Mouse (Mus musculus): ENCODE data around the gene Qrich2. TPM values are rescaled to one million over a fixed set of nuclear protein-coding genes. Genes with fewer than 3 reads are reported as not detected.
"Not testable (repeated sequence)": the region's sequence is repeated elsewhere in the genome, so short reads cannot be mapped to it uniquely, and the experiment has no call there.

The Qrich2 gene
- polyA plus RNA-seq, 1 experiment from 2014 or later, result not detected

GRCm38 (mm10) chr11:116493191-116493590 lies 27.1 kb upstream of the Qrich2 start:
- ATAC-seq (ENCODE audit: insufficient number of reproducible peaks, insufficient read depth, low FRiP score, low read depth), result no peak
- no peak overlapping the region for H3K27ac ChIP-seq (ENCODE audit: low read length)
- H3K36me3 ChIP-seq (ENCODE audit: control insufficient read depth, insufficient read depth, low read length), result no peaks in the 10 kb centered on the region
- no peak overlapping the region for H3K9ac ChIP-seq (replicated peaks; ENCODE audit: low read depth, low read length)
- no peaks in the 10 kb centered on the region for H3K27me3 ChIP-seq (ENCODE audit: control insufficient read depth, insufficient read depth, low read length)
- H3K4me3 ChIP-seq (ENCODE audit: low read depth, low read length), result no peak overlapping the region
- 71% methylated on average over 5 of the region's 5 CpGs for WGBS
- peaks cover 17% of the 10 kb centered on the region; the same call in 1 of the 2 replicates for H3K4me1 ChIP-seq (ENCODE audit: control insufficient read depth, insufficient read depth, low read length)
- H3K4me2 ChIP-seq (replicated peaks; ENCODE audit: low read depth, low read length), result no peak overlapping the region
- no peaks in the 10 kb centered on the region for H3K9me3 ChIP-seq (ENCODE audit: control insufficient read depth, low read depth, low read length)

DNA sequence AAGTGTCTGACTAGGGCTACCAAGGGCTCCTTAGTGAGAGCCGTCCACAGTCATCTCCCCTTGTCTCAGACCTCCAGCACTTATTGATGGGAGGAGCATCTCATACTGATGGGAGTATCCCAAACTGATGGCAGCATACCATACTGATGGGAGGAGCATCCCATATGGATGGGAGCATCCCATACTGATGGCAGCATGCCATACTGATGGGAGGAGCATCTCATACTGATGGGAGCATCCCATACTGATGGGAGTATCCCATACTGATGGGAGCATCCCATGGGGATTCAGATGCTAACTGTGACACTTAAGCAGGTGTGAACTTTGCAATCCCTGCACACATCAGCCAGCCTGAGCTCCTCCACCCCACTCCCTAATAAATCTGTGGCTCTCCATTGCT lies 26.5 kb upstream of the Qrich2 start:
- 80% methylated on average over 1 of the region's 1 CpGs for WGBS

GRCm38 (mm10) chr11:116491338-116491737 lies 25.3 kb upstream of the Qrich2 start:
- 66% methylated on average over 6 of the region's 6 CpGs for WGBS

More for the DNA sequence above, 26.5 kb upstream of the Qrich2 start:
- H3K4me2 ChIP-seq (replicated peaks; ENCODE audit: low read depth, low read length); H3K9ac ChIP-seq (replicated peaks; ENCODE audit: low read depth, low read length); H3K27me3 ChIP-seq (ENCODE audit: control insufficient read depth, insufficient read depth, low read length); H3K36me3 ChIP-seq (ENCODE audit: control insufficient read depth, insufficient read depth, low read length); ATAC-seq (ENCODE audit: insufficient number of reproducible peaks, insufficient read depth, low FRiP score, low read depth); H3K27ac ChIP-seq (ENCODE audit: low read length); H3K4me3 ChIP-seq (ENCODE audit: low read depth, low read length); H3K9me3 ChIP-seq (ENCODE audit: control insufficient read depth, low read depth, low read length): not testable (repeated sequence)
- H3K4me1 ChIP-seq (ENCODE audit: control insufficient read depth, insufficient read depth, low read length), result peaks cover 17% of the 10 kb centered on the region; the same call in 1 of the 2 replicates

GRCm38 (mm10) chr11:116490232-116491107 lies 24.4 kb upstream of the Qrich2 start:
- under 1% methylated on average over 62 of the region's 62 CpGs for WGBS
- H3K4me2 ChIP-seq (replicated peaks; ENCODE audit: low read depth, low read length), result peak overlapping the region; percentile 54
- H3K27ac ChIP-seq (ENCODE audit: low read length), result peak overlapping the region; percentile 87

More at GRCm38 (mm10) chr11:116491338-116491737, 25.3 kb upstream of the Qrich2 start:
- no peak for ATAC-seq (ENCODE audit: insufficient number of reproducible peaks, insufficient read depth, low FRiP score, low read depth)
- Histone ChIP-seq H3K36me3 (ENCODE audit: control insufficient read depth, insufficient read depth, low read length) (peaks cover 13% of the 10 kb centered on the region), H3K9me3 (ENCODE audit: control insufficient read depth, low read depth, low read length) (no peaks in the 10 kb centered on the region), H3K27me3 (ENCODE audit: control insufficient read depth, insufficient read depth, low read length) (no peaks in the 10 kb centered on the region), H3K4me2 (replicated peaks; ENCODE audit: low read depth, low read length) (no peak overlapping the region), H3K4me1 (ENCODE audit: control insufficient read depth, insufficient read depth, low read length) (peaks cover 17% of the 10 kb centered on the region; the same call in 1 of the 2 replicates), H3K4me3 (ENCODE audit: low read depth, low read length) (no peak overlapping the region), H3K9ac (replicated peaks; ENCODE audit: low read depth, low read length) (no peak overlapping the region), H3K27ac (ENCODE audit: low read length) (peak overlapping the region; percentile 87)

DNA sequence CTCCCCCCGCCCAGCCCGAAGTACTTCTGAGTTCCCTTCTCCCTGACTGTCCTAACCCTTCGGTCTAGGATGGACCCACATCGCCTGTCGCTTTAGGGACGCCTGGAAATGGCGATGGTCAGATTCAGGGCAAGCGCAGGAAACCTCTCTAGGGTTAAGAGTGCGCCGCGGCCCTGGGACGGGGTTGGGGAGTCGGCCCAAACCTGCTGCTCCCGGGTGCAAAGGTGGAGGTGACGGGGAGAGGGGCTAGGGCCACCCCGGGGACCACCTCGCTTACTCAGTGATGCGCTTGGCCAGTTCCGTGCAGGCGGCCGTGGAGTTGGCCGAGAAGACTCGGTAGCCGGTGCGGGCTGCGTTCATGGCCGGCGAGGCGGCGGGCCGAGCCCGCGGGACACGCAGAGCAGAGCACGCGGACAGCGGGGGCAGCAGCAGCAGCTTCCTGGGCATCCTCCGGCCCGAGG lies 23.8 kb upstream of the Qrich2 start:
- Histone ChIP-seq H3K27me3 (ENCODE audit: control insufficient read depth, insufficient read depth, low read length) (no peaks in the 10 kb centered on the region), H3K9ac (replicated peaks; ENCODE audit: low read depth, low read length) (peak overlapping the region; percentile 97), H3K4me3 (ENCODE audit: low read depth, low read length) (peak overlapping the region; percentile 97), H3K27ac (ENCODE audit: low read length) (peak overlapping the region; percentile 87), H3K36me3 (ENCODE audit: control insufficient read depth, insufficient read depth, low read length) (peaks cover 26% of the 10 kb centered on the region), H3K9me3 (ENCODE audit: control insufficient read depth, low read depth, low read length) (no peaks in the 10 kb centered on the region), H3K4me1 (ENCODE audit: control insufficient read depth, insufficient read depth, low read length) (peaks cover 9% of the 10 kb centered on the region; the same call in 1 of the 2 replicates), H3K4me2 (replicated peaks; ENCODE audit: low read depth, low read length) (peak overlapping the region; percentile 54)
- WGBS, result under 1% methylated on average over 39 of the region's 39 CpGs
- peak; percentile 19; the same call in 1 of the 2 replicates for ATAC-seq (ENCODE audit: insufficient number of reproducible peaks, insufficient read depth, low FRiP score, low read depth)

More at GRCm38 (mm10) chr11:116490232-116491107, 24.4 kb upstream of the Qrich2 start:
- peak; percentile 82 for ATAC-seq (ENCODE audit: insufficient number of reproducible peaks, insufficient read depth, low FRiP score, low read depth)
- Histone ChIP-seq H3K27me3 (ENCODE audit: control insufficient read depth, insufficient read depth, low read length) (no peaks in the 10 kb centered on the region), H3K4me3 (ENCODE audit: low read depth, low read length) (peak overlapping the region; percentile 97), H3K36me3 (ENCODE audit: control insufficient read depth, insufficient read depth, low read length) (peaks cover 19% of the 10 kb centered on the region), H3K9me3 (ENCODE audit: control insufficient read depth, low read depth, low read length) (no peaks in the 10 kb centered on the region), H3K4me1 (ENCODE audit: control insufficient read depth, insufficient read depth, low read length) (peaks cover 16% of the 10 kb centered on the region; the same call in 1 of the 2 replicates), H3K9ac (replicated peaks; ENCODE audit: low read depth, low read length) (peak overlapping the region; percentile 97)

GRCm38 (mm10) chr11:116488693-116489375 lies 22.8 kb upstream of the Qrich2 start:
- peak overlapping the region; percentile 97 for H3K4me3 ChIP-seq (ENCODE audit: low read depth, low read length)
- peak overlapping the region; percentile 97 for H3K9ac ChIP-seq (replicated peaks; ENCODE audit: low read depth, low read length)
- H3K4me1 ChIP-seq (ENCODE audit: control insufficient read depth, insufficient read depth, low read length), result peaks cover 9% of the 10 kb centered on the region; the same call in 1 of the 2 replicates
- no peak overlapping the region; the same call in 1 of the 2 replicates for H3K27ac ChIP-seq (ENCODE audit: low read length)
- no peaks in the 10 kb centered on the region for H3K27me3 ChIP-seq (ENCODE audit: control insufficient read depth, insufficient read depth, low read length)
- H3K4me2 ChIP-seq (replicated peaks; ENCODE audit: low read depth, low read length), result peak overlapping the region; percentile 54
- 72% methylated on average over 14 of the region's 14 CpGs for WGBS
- peaks cover 29% of the 10 kb centered on the region for H3K36me3 ChIP-seq (ENCODE audit: control insufficient read depth, insufficient read depth, low read length)
- no peak for ATAC-seq (ENCODE audit: insufficient number of reproducible peaks, insufficient read depth, low FRiP score, low read depth)
- H3K9me3 ChIP-seq (ENCODE audit: control insufficient read depth, low read depth, low read length), result no peaks in the 10 kb centered on the region

DNA sequence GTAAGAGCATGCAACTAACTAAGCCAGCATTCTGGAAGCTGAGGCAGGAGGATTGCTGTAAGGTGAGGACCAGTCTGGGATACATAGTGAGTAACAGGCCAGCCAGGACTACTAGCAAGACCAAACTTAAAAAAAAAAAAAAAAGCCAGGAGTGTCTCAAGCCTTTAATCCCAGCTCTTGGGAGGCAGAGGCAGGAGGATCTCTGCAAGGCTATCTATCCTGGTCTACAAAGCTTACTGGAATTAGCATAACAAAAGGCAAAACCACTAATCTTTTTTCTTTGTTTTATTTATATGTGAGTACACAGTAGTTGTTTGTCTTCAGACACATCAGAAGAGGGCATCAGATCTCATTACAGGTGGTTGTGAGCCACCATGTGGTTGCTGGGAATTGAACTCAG lies 22.2 kb upstream of the Qrich2 start:
- H3K9me3 ChIP-seq (ENCODE audit: control insufficient read depth, low read depth, low read length), result no peaks in the 10 kb centered on the region
- no peaks in the 10 kb centered on the region for H3K27me3 ChIP-seq (ENCODE audit: control insufficient read depth, insufficient read depth, low read length)
- H3K4me1 ChIP-seq (ENCODE audit: control insufficient read depth, insufficient read depth, low read length), result peaks cover 9% of the 10 kb centered on the region; the same call in 1 of the 2 replicates
- H3K36me3 ChIP-seq (ENCODE audit: control insufficient read depth, insufficient read depth, low read length), result peaks cover 33% of the 10 kb centered on the region
- no peak overlapping the region for H3K9ac ChIP-seq (replicated peaks; ENCODE audit: low read depth, low read length)
- no peak for ATAC-seq (ENCODE audit: insufficient number of reproducible peaks, insufficient read depth, low FRiP score, low read depth)
- H3K27ac ChIP-seq (ENCODE audit: low read length), result no peak overlapping the region
- no peak overlapping the region for H3K4me3 ChIP-seq (ENCODE audit: low read depth, low read length)
- no peak overlapping the region for H3K4me2 ChIP-seq (replicated peaks; ENCODE audit: low read depth, low read length)

- Histone ChIP-seq H3K9me3 (ENCODE audit: control insufficient read depth, low read depth, low read length) (no peaks in the 10 kb centered on the region), H3K36me3 (ENCODE audit: control insufficient read depth, insufficient read depth, low read length) (peaks cover 61% of the 10 kb centered on the region), H3K27me3 (ENCODE audit: control insufficient read depth, insufficient read depth, low read length) (no peaks in the 10 kb centered on the region), H3K9ac (replicated peaks; ENCODE audit: low read depth, low read length) (no peak overlapping the region), H3K4me2 (replicated peaks; ENCODE audit: low read depth, low read length) (no peak overlapping the region), H3K4me3 (ENCODE audit: low read depth, low read length) (no peak overlapping the region), H3K27ac (ENCODE audit: low read length) (no peak overlapping the region), H3K4me1 (ENCODE audit: control insufficient read depth, insufficient read depth, low read length) (peaks cover 2% of the 10 kb centered on the region; the same call in 1 of the 2 replicates)
- ATAC-seq (ENCODE audit: insufficient number of reproducible peaks, insufficient read depth, low FRiP score, low read depth), result no peak
- 80% methylated on average over 8 of the region's 8 CpGs for WGBS
Observed at GRCm38 (mm10) chr11:116484261-116484660, 18.2 kb upstream of the Qrich2 start.

Data from stomach, embryonic 14.5 days (tissue).